Mouse (Mus musculus): Measurements from ENCODE around the gene Slit3.

- TF ChIP-seq EP300 (IDR thresholded peaks at IDR 0.05; ENCODE audit: low read length), result no peak
- TF ChIP-seq POLR2A (IDR thresholded peaks at IDR 0.05; ENCODE audit: low read depth, low read length), result no peak
- TF ChIP-seq NELFE (IDR thresholded peaks at IDR 0.05; ENCODE audit: low read depth, low read length), result no peak
- no peak for TF ChIP-seq CHD2 (IDR thresholded peaks at IDR 0.05; ENCODE audit: low read length)
- TF ChIP-seq CTCF (conservative IDR thresholded peaks at IDR 0.05 in 1 of 2, IDR thresholded peaks at IDR 0.05 in 1 of 2; ENCODE audit: low read depth in 2 of 2, low read length in 2 of 2), result no peak
- TF ChIP-seq BHLHE40 (IDR thresholded peaks at IDR 0.05; ENCODE audit: low read depth, low read length), result no peak
- no peak for TF ChIP-seq IRF4 (IDR thresholded peaks at IDR 0.05; ENCODE audit: low read depth, low read length)
- no peak for TF ChIP-seq TBP (conservative IDR thresholded peaks at IDR 0.05; ENCODE audit: low read depth, low read length)
- TF ChIP-seq SIN3A (IDR thresholded peaks at IDR 0.05; ENCODE audit: low read length), result no peak
- no peak for TF ChIP-seq MAX (IDR thresholded peaks at IDR 0.05; ENCODE audit: low read length)
- no peak for TF ChIP-seq JUND (conservative IDR thresholded peaks at IDR 0.05; ENCODE audit: low read depth, low read length)
- TF ChIP-seq USF1 (IDR thresholded peaks at IDR 0.05; ENCODE audit: low read depth, low read length), result no peak
- TF ChIP-seq TCF12 (IDR thresholded peaks at IDR 0.05; ENCODE audit: low read depth, low read length), result no peak
- TF ChIP-seq E2F4 (IDR thresholded peaks at IDR 0.05; ENCODE audit: insufficient replicate concordance, low read depth, low read length), result no peak
Observed at GRCm38 (mm10) chr11:35491701-35492100, 370.7 kb downstream of the Slit3 start.
